Mouse (Mus musculus): ENCODE data around the gene Mapk6.
A peak's percentile ranks its signal among the peaks of the same experiment; 100 is the strongest.

Mapk6 gene

DNA sequence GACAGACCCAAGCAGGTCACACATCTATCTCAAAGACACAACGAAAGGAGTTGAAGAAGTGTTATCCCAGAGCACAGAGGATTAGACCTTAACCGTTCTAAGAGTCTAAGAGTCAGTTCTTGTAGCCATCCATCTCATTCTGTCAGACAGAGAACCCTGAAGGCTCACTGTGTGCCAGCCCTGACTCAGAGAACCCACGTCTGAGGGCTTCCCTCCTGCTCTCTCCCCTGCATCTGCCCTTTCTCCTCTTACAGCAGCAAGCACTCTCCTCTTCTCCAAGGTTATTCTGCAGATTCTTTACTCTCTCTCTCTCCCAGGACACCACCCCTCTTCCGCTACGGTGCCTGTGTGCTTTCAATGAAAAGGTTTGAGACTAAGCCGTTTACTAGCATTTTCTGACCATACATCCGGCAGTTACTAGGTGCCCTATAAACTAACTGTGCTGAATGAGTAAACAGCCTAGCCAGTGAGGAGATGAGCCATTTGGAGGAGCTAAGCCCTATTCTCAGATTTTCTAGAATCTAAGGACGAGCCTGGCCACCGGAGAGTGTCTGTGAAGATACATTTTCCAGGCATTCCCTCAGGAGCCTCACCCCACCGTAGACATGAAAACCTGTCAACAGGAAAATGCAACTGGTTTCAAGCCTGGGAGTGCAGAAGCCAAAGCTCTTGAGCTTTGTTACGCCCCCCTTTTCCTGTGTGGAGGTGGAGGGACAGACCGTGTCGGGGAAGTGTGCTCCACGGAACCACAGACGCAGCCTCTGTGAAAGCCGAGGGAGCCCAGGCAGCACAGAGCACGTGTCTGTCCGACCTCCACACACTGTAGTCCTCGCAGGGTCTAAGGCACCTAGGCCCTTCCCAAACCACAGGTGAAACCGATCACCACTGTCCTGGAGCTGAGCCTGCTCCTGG, 8.0 kb downstream of the Mapk6 start:
- TF ChIP-seq POU5F1 (IDR thresholded peaks at IDR 0.05; ENCODE audit: borderline replicate concordance, low read length) (no peak), NANOG (IDR thresholded peaks at IDR 0.05; ENCODE audit: borderline replicate concordance, low read length) (no peak), CTCF (conservative IDR thresholded peaks at IDR 0.05; ENCODE audit: low read length) (no peak)
- Histone ChIP-seq H3K27me3 (ENCODE audit: insufficient read depth, low read length) (peaks cover 11% of the 10 kb centered on the region), H3K4me3 (replicated peaks; ENCODE audit: low read length) (0 out of 2 replicates have a peak overlapping the region, but pooled peaks have one; percentile 20), H3K9me3 (ENCODE audit: low read length) (no peaks in the 10 kb centered on the region), H3K4me1 (replicated peaks; ENCODE audit: low read depth, low read length) (peaks cover 87% of the 10 kb centered on the region), H3K36me3 (ENCODE audit: insufficient read depth, low read length) (peaks cover 34% of the 10 kb centered on the region)

- H3K4me1 ChIP-seq (replicated peaks; ENCODE audit: low read depth, low read length), result peaks cover 86% of the 10 kb centered on the region
- TF ChIP-seq CTCF (conservative IDR thresholded peaks at IDR 0.05; ENCODE audit: low read length) (no peak), NANOG (IDR thresholded peaks at IDR 0.05; ENCODE audit: borderline replicate concordance, low read length) (no peak), POU5F1 (IDR thresholded peaks at IDR 0.05; ENCODE audit: borderline replicate concordance, low read length) (no peak)
- H3K27me3 ChIP-seq (ENCODE audit: insufficient read depth, low read length), result peaks cover 11% of the 10 kb centered on the region
- peaks cover 46% of the 10 kb centered on the region for H3K36me3 ChIP-seq (ENCODE audit: insufficient read depth, low read length)
- no peak overlapping the region for H3K4me3 ChIP-seq (replicated peaks; ENCODE audit: low read length)
- H3K9me3 ChIP-seq (ENCODE audit: low read length), result no peaks in the 10 kb centered on the region
These were observed 9.2 kb downstream of the Mapk6 start for GRCm38 (mm10) chr9:75400639-75401038.

- Histone ChIP-seq H3K4me3 (replicated peaks; ENCODE audit: low read length) (no peak overlapping the region), H3K36me3 (ENCODE audit: insufficient read depth, low read length) (peaks cover 58% of the 10 kb centered on the region), H3K4me1 (replicated peaks; ENCODE audit: low read depth, low read length) (peaks cover 82% of the 10 kb centered on the region), H3K27me3 (ENCODE audit: insufficient read depth, low read length) (peaks cover 11% of the 10 kb centered on the region), H3K9me3 (ENCODE audit: low read length) (no peaks in the 10 kb centered on the region)
- TF ChIP-seq CTCF (conservative IDR thresholded peaks at IDR 0.05; ENCODE audit: low read length), result peak; percentile 33
- TF ChIP-seq NANOG (IDR thresholded peaks at IDR 0.05; ENCODE audit: borderline replicate concordance, low read length), result no peak
These were observed 10.7 kb downstream of the Mapk6 start for GRCm38 (mm10) chr9:75399069-75399468.

- Histone ChIP-seq H3K4me3 (replicated peaks; ENCODE audit: low read length) (no peak overlapping the region), H3K4me1 (replicated peaks; ENCODE audit: low read depth, low read length) (peaks cover 70% of the 10 kb centered on the region)
These were observed 13.8 kb downstream of the Mapk6 start for GRCm38 (mm10) chr9:75395971-75396370.

DNA sequence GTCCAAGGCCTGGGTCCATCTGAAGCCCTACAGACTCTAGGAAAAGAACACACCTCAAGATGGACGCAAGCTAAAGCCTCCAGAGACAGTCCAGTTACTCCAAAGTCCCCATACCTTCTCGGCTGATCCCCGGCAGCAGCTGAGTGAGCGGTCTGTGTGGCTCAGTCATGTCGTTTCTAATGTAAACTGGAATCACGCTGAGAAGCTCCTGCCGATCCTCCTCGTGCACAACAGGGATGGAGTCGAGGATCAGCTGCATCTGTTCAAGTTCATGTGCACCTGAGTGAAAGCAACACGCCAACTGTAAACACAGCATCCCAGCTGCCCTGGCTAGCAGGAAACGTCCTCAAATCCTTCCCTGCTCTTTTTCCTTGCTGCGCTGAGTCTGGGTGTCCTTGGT, 16.6 kb downstream of the Mapk6 start:
- no peak overlapping the region for H3K4me3 ChIP-seq (replicated peaks; ENCODE audit: low read length)
- peaks cover 65% of the 10 kb centered on the region for H3K4me1 ChIP-seq (replicated peaks; ENCODE audit: low read depth, low read length)
- peaks cover 10% of the 10 kb centered on the region for H3K27me3 ChIP-seq (ENCODE audit: insufficient read depth, low read length)
- peaks cover 99% of the 10 kb centered on the region for H3K36me3 ChIP-seq (ENCODE audit: insufficient read depth, low read length)
- H3K9me3 ChIP-seq (ENCODE audit: low read length), result no peaks in the 10 kb centered on the region
- TF ChIP-seq POU5F1 (IDR thresholded peaks at IDR 0.05; ENCODE audit: borderline replicate concordance, low read length) (no peak), CTCF (conservative IDR thresholded peaks at IDR 0.05; ENCODE audit: low read length) (no peak), NANOG (IDR thresholded peaks at IDR 0.05; ENCODE audit: borderline replicate concordance, low read length) (no peak)

More at GRCm38 (mm10) chr9:75395971-75396370, 13.8 kb downstream of the Mapk6 start:
- H3K27me3 ChIP-seq (ENCODE audit: insufficient read depth, low read length), result peaks cover 11% of the 10 kb centered on the region
- peaks cover 84% of the 10 kb centered on the region for H3K36me3 ChIP-seq (ENCODE audit: insufficient read depth, low read length)
- no peaks in the 10 kb centered on the region for H3K9me3 ChIP-seq (ENCODE audit: low read length)
- TF ChIP-seq CTCF (conservative IDR thresholded peaks at IDR 0.05; ENCODE audit: low read length) (no peak), POU5F1 (IDR thresholded peaks at IDR 0.05; ENCODE audit: borderline replicate concordance, low read length) (no peak), NANOG (IDR thresholded peaks at IDR 0.05; ENCODE audit: borderline replicate concordance, low read length) (no peak)

- Histone ChIP-seq H3K9me3 (ENCODE audit: low read length) (no peaks in the 10 kb centered on the region), H3K4me3 (replicated peaks; ENCODE audit: low read length) (no peak overlapping the region), H3K27me3 (ENCODE audit: insufficient read depth, low read length) (0 out of 2 replicates have a peak, but pooled peaks cover 2% of the 10 kb centered on the region), H3K4me1 (replicated peaks; ENCODE audit: low read depth, low read length) (peaks cover 64% of the 10 kb centered on the region), H3K36me3 (ENCODE audit: insufficient read depth, low read length) (peaks cover 52% of the 10 kb centered on the region)
- TF ChIP-seq NANOG (IDR thresholded peaks at IDR 0.05; ENCODE audit: borderline replicate concordance, low read length) (no peak), POU5F1 (IDR thresholded peaks at IDR 0.05; ENCODE audit: borderline replicate concordance, low read length) (no peak), CTCF (conservative IDR thresholded peaks at IDR 0.05; ENCODE audit: low read length) (no peak)
These were observed 24.4 kb downstream of the Mapk6 start for GRCm38 (mm10) chr9:75385218-75385974.

- H3K36me3 ChIP-seq (ENCODE audit: insufficient read depth, low read length), result peaks cover 43% of the 10 kb centered on the region
- TF ChIP-seq NANOG (IDR thresholded peaks at IDR 0.05; ENCODE audit: borderline replicate concordance, low read length) (no peak), CTCF (conservative IDR thresholded peaks at IDR 0.05; ENCODE audit: low read length) (no peak), POU5F1 (IDR thresholded peaks at IDR 0.05; ENCODE audit: borderline replicate concordance, low read length) (no peak)
- no peaks in the 10 kb centered on the region for H3K27me3 ChIP-seq (ENCODE audit: insufficient read depth, low read length)
- H3K4me3 ChIP-seq (replicated peaks; ENCODE audit: low read length), result no peak overlapping the region
- peaks cover 63% of the 10 kb centered on the region for H3K4me1 ChIP-seq (replicated peaks; ENCODE audit: low read depth, low read length)
- no peaks in the 10 kb centered on the region for H3K9me3 ChIP-seq (ENCODE audit: low read length)
These were observed 25.4 kb downstream of the Mapk6 start for GRCm38 (mm10) chr9:75384337-75384962.

GRCm38 (mm10) chr9:75383785-75384184, 26.0 kb downstream of the Mapk6 start:
- Histone ChIP-seq H3K36me3 (ENCODE audit: insufficient read depth, low read length) (peaks cover 36% of the 10 kb centered on the region), H3K4me3 (replicated peaks; ENCODE audit: low read length) (no peak overlapping the region), H3K4me1 (replicated peaks; ENCODE audit: low read depth, low read length) (peaks cover 62% of the 10 kb centered on the region), H3K9me3 (ENCODE audit: low read length) (no peaks in the 10 kb centered on the region), H3K27me3 (ENCODE audit: insufficient read depth, low read length) (no peaks in the 10 kb centered on the region)
- TF ChIP-seq NANOG (IDR thresholded peaks at IDR 0.05; ENCODE audit: borderline replicate concordance, low read length) (no peak), CTCF (conservative IDR thresholded peaks at IDR 0.05; ENCODE audit: low read length) (peak; percentile 94)

Data from E14TG2a.4 (cell line).